Mouse (Mus musculus) ES-CJ7 (cell line): ENCODE results near the gene Inhbe.

Experiments
- DNase-seq: peaks from one replicate; pipeline ENCODE4 v3.0.0; 2011; ENCODE audit warnings: low read depth, low spot score

Inhbe gene

GRCm38 (mm10) chr10:127353909-127354895 lies at the start of gene Inhbe:
Gene Inhbe, minus strand, starts transcription at chr10:127354411.
- no peak for DNase-seq

- DNase-seq, result peak; percentile 82
These were observed 37.6 kb upstream of the Inhbe start for GRCm38 (mm10) chr10:127391774-127392173.

- no peak for DNase-seq
These were observed 27.5 kb upstream of the Inhbe start for GRCm38 (mm10) chr10:127381743-127382134.

- DNase-seq, result peak; percentile 66
These were observed 26.8 kb upstream of the Inhbe start for GRCm38 (mm10) chr10:127380767-127381742.

- peak; percentile 97 for DNase-seq
These were observed 26.1 kb upstream of the Inhbe start, which contains the start of gene R3hdm2 for GRCm38 (mm10) chr10:127380251-127380691. Gene R3hdm2, plus strand, starts transcription at chr10:127380327.

GRCm38 (mm10) chr10:127379654-127380053 lies 25.4 kb upstream of the Inhbe start:
- no peak for DNase-seq

GRCm38 (mm10) chr10:127377700-127378099 lies 23.5 kb upstream of the Inhbe start:
- DNase-seq, result no peak

GRCm38 (mm10) chr10:127371023-127371422 lies 16.8 kb upstream of the Inhbe start:
- DNase-seq, result no peak

- DNase-seq, result no peak
These were observed 15.9 kb upstream of the Inhbe start, which contains the start of gene Inhbc for GRCm38 (mm10) chr10:127369834-127370820. Gene Inhbc, minus strand, starts transcription at chr10:127370431.

- DNase-seq, result no peak
These were observed 14.1 kb upstream of the Inhbe start for GRCm38 (mm10) chr10:127368273-127368672.

GRCm38 (mm10) chr10:127367116-127367515 lies 12.9 kb upstream of the Inhbe start:
- DNase-seq, result peak; percentile 59

- DNase-seq, result no peak
These were observed 6.5 kb upstream of the Inhbe start for GRCm38 (mm10) chr10:127360714-127361113.

- DNase-seq, result no peak
These were observed 1.1 kb upstream of the Inhbe start for GRCm38 (mm10) chr10:127355336-127355735.

GRCm38 (mm10) chr10:127352766-127353165 lies 1.4 kb downstream of the Inhbe start:
- DNase-seq, result no peak

- no peak for DNase-seq
These were observed 2.0 kb downstream of the Inhbe start for GRCm38 (mm10) chr10:127352187-127352586.

- DNase-seq, result no peak
These were observed 2.5 kb downstream of the Inhbe start for GRCm38 (mm10) chr10:127351719-127352118.

- DNase-seq, result no peak
These were observed 3.0 kb downstream of the Inhbe start for GRCm38 (mm10) chr10:127351285-127351595.

GRCm38 (mm10) chr10:127350594-127351284 lies 3.5 kb downstream of the Inhbe start:
- DNase-seq, result peak; percentile 89

GRCm38 (mm10) chr10:127349810-127350209 lies 4.4 kb downstream of the Inhbe start:
- no peak for DNase-seq

GRCm38 (mm10) chr10:127348957-127349356 lies 5.3 kb downstream of the Inhbe start:
- DNase-seq, result peak; percentile 70
